Mouse (Mus musculus): ENCODE results near the gene Six3.

Gene Six3

DNA sequence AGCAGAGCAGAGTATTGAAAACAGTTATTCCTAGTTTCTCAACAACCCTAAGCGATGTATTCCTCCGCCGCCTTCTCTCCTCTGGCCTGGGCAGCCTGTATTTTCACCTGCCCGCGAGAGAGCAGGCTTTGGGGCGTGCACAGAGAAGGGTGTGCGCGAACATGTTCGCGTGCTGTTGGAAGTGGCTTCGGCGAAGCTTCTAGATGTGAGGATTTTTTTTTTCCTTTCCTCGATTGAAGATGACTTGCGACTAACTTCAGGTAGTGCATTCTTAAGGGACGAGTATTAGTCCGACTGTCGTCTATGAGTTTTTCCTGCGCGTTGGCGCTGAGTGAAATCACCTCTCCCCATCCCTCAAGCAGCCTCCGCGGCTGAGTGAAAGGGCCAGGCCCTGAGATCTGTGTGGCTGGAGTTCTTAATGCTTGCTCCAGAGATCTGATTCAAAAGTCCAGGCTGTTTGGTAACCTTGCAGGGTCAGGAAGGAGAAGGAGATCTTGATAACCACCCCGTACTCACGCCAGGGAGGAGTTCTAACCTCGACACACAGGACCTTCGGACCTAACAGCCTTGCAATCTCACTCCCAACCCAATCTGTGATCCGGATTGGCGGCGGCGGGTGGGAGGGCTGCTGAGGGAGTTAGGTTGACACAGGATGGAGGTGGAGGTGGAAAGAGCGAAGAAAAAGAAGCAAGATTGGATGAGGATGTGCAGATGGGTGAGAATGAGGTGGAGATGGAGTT, 712 bp upstream of the Six3 start:
- DNase-seq (ENCODE audit: low spot score), result no peak

DNA sequence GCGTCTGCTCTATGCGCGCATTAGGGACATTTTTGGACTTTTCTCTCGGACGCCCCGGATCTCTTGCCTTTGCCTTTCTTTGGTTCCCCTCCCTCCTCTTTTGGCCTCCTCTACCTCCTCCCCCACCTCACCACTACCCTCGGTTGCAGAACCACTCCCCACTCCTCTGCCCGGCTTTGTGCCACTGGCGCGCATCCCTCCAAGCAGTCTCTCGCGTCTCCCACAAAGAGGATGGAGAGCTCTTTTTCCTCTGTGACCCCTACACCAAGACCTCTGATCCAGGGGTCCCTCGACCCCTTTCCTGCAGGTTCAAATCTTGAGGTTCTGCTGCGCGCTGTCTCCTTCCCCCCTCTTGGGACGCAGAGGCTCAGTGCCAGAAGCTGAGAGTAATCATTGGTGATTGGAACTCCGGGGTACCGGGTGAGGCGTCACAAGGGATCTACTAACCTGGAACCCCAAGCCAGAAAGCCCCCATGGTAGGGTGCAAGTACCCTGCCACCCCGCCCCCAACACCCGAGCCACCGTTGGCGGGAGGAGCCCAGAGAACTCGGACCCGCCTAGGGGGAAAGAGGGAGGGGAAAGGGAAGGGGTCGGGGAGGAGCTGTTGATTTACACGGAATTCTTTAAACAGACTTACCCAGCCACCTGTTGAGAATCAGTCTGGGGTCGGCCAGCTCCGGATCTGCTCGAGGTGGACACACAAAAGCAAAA, 758 bp downstream of the Six3 start:
- no peak for DNase-seq (ENCODE audit: low spot score)

DNA sequence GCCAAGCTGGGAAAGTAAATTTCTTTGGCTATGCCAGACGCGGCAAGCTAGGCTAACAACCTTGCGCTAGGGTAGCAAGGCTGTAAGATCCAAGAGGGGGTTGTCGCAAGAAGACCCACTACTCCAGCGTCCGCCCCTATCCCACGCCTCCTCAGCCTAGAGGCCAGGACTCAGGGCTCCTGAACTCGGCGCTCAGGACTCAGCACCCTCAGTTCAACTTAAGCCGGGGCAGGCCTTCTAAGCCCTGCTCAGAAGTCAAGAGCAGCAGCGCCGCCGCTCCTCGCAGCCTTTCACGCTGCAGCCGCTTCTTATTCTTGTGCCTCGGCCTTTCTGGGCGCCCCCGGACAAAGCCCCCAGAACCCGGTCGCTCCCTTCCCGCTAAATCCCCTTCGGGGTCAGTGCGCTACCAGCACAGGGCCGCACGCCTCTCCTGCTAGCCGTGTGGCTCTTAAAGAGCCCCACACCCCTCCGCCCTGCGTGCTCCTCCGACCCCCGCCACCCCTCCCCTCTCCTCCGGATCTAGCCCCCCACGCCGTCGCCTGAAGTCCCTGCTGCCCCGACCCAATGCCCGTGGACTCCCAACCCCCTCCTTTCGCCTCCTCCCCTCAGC, 1.4 kb downstream of the Six3 start:
- no peak for DNase-seq (ENCODE audit: low spot score)

DNA sequence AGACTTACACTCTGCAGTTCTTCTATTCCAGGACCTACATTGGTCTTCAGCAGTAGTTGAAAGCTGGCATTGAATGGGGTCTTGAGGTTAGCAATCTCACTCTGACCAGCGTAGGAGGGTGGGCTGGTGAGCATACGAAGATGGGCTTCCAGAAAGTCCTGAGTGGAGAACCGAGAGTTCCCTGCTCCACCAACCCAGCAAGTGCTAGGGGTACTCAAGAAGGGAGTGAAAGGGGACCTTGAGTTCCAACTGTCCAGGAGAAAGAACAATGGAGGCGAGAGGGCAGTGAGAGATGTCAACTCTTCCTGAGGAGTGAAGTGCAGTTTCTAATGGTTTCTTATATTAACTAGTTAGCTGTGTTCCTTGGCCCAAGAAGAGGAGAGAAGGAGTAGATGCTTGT, 2.2 kb downstream of the Six3 start:
- DNase-seq (ENCODE audit: low spot score), result no peak

DNA sequence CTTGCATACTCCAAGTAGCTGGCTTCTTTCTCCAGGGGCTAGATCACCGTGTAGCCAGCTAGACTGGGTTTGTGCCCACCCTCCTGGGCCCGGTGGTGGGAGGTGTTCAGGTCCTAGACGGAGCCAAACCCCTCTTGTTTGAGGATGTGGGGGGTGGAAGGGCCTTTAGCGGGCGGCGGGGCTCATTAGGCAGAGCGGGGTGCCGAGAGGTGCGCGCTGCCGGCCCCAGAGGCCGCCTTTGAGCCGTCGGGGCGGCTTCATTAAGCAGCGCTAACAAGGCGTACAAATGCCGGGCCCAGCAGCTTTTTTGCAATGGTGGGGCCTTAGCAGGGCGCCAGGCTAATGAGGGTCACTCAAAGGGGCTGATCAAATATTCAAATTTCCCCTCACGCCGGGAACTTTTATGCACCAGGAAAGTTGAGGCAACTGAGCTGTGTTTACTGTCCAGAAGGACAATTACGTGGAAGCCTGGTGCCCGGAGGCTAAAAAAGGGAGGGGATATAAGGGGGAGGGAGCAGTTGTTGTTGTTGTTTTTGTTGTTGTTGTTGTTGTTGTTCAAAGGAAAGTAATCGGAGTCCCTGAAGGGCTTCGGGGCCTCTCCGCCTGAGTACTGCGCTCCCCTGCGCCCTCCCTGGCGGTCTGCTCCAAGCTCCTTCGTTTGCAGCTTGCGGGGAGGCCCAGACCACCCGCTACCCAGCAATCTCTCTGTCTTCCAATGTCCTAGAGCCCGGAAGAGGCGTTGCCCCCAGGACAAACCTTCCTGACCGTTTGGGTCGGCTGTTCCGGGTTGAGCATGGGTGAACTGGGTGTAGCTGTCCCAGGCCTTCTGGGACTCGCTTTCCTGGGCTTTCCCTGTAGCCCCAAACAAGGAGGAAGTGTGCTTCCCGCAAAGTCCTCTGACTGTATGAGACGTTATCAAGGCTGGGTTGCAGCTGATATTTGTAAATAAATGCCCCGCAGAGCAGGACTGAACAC, 3.4 kb downstream of the Six3 start:
- DNase-seq (ENCODE audit: low spot score), result no peak

DNA sequence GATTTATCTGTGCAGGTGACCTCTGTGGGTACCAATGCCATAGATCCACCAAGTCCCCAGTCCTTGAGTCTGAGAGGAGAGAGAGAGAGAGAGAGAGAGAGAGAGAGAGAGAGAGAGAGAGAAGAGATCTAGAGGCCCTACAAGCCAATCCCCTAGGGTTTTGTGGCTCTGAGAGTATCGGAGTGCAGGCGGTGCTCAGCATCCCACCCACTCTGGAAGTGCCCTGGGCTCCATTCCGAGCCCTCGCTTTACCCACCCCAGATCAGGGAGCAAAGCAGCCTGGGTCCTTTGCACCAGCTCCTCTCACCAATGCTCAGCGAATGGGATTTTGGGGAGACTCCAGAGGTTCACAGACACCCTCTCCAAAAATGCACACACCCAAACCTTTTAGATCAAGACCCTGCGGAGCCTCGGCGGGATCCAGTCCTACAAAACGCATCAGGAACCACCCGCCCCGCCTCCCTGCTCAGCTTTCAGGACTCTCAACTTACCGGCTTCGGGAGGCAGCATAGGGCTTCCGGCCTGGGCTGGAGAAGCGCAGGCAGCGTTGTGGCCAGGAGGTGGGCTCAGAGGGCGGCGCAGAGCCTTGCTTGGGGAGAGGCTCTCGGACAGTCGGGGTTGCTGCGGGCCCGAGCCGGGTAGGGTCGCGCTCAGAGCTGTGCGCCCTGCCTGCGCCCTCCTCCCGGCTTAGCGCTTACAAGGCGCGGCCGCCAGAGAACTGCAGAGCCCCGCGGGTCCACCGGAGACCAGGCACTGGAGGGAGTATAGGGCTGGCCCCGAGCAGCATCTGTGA, 4.4 kb downstream of the Six3 start:
- peak; percentile 44 for DNase-seq (ENCODE audit: low spot score)

DNA sequence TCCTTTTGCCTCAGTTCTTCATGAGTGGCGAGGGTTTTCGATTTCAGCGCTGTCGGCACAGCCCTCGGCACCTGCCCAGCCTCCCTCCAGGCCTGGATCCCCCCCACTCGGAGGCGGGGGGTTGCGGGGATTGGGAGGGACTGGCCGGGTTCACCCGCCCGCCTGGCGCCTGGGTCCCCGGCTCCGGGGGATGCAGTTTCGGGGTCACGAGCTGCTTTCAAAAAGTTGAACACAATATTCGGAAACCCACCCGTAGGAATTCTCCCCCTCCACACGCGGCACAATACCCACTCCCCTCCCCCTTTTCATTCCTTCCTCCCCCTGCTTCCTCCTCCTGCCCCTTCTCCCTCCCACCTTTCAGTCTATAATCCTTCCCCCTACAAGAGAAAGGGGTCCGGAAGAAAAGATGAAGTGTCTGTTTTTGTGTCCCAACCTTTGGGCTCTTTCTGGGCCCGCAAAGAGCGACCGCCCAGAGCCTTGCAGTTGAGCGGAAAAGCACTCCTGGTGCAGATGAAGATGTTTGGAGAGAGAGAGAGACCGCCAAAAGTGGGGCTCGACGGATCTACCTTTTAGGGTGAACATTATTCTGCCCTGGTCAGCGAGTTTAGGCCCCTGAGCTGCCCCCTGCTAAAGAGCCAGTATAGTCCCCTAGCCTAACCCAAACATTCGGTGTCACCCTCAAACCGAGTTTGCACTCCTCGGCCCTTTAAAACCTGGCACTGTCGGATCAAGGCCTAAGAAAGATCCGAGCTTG, 5.1 kb downstream of the Six3 start:
- DNase-seq (ENCODE audit: low spot score), result no peak

DNA sequence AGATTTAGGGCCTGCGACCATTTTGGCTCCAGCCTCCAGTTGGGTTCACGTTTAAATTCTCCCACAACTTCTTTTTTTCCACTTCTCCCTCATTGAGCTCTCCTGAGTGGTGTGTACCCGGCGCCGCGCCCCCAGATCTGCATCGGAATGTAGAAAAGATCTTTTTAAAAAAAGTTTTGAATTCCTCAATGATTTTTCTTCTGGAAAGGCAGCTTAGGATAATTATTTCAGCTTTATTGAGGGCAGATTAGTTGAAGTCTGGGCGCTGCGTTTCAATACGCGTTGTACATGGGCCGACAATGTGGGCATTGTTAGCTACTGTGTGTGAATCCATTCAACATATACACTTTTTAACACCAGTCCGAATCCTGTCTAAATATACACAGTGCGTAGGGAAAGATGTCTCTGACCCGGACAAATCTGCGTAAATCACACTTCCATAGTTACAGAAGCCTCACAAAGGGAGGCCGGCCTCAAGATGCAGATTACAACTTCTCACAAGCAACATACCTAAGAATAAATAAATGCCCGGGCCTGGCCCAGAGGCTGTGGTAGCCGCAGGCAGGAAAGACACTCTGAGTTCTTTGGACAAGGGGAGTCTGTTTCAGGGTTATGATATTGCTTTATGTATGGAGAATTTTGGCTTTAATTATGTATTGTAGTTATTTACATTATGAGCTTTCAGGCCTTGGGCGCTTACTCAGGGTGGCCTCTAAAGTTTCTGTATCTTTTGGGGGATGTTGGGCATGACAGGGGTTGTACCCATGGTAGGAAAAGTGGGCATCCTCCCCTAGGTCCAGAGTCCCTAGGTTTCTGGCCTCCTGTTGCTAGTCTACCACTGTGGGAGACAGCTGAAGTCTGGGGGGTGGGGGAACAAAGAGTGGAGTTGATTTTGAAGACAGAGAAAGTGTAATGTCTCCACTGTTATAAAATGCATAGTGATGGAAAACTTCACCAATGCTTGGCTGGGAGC, 6.0 kb downstream of the Six3 start:
- DNase-seq (ENCODE audit: low spot score), result no peak

DNA sequence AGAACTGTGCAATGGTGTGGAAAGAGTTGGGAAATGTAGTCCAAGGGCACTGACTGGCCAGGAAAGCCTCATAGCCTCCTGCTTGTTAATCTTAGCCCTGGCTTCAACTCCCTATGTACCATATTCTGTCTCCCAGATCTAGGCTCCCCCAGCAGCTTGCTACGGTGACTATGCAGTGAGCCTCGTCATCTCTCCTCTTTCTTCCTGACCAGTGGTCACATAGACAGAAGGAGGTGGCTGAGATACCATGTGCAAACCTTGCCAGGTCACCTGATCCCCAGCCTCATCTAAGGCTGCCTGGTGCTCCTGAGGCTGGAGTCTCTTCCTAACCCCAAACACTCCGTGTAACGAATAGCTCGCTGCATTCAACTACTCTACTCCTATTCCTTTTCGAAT, 6.7 kb downstream of the Six3 start:
- DNase-seq (ENCODE audit: low spot score), result peak; percentile 13

DNA sequence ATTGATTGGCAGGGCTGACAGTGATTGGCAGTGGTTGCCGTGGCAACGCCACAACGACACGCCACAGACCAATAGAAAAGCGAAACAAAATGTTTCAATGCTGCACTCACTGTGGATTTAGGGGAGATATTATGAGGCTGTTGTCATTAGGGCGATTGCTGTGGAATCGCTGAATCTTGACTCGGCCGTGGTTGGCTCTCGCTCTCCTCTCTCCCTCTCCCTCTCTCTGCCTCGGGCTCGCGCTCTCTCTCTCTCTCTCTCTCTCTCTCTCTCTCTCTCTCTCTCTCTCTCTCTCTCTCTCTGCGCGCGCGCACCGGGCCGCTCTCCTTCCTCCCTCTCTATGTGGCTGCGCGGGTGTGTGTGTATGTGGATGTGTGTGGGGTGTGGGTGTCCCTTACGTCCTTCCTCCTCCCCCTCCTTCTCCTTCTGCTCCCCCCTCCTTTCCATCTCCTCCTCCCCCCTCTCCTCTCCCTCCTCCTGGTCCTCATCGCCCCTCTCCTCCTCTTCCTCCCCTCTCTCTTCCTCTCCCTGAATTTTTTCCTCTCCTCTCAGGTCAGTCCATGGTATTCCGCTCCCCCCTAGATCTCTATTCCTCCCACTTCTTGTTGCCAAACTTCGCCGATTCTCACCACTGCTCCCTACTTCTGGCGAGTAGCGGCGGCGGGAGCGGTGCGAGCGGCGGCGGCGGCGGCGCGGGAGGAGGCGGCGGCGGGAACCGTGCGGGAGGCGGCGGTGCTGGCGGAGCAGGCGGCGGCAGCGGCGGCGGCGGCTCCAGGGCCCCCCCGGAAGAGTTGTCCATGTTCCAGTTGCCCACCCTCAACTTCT, 7.5 kb downstream of the Six3 start:
- DNase-seq (ENCODE audit: low spot score), result peak; percentile 40

DNA sequence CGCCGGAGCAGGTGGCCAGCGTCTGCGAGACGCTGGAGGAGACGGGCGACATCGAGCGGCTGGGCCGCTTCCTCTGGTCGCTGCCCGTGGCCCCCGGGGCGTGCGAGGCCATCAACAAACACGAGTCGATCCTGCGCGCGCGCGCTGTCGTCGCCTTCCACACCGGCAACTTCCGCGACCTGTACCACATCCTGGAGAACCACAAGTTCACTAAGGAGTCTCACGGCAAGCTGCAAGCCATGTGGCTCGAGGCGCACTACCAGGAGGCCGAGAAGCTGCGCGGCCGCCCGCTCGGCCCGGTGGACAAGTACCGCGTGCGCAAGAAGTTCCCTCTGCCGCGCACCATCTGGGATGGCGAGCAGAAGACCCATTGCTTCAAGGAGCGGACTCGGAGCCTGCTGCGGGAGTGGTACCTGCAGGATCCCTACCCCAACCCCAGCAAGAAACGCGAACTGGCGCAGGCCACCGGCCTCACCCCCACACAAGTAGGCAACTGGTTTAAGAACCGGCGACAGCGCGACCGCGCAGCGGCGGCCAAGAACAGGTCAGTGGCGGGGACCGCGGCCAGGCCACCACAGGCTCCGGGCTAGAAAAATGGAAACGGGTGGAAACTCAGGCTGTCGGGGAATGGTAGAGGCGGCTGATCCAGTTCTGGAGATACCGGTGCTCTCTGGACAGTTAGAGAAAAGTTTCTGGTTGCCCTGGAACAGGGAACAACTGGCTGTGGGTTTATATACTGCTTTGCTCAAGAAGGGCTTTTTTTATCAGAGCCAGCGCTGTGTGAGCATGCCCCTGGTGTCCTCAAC, 8.3 kb downstream of the Six3 start:
- peak; percentile 36 for DNase-seq (ENCODE audit: low spot score)

DNA sequence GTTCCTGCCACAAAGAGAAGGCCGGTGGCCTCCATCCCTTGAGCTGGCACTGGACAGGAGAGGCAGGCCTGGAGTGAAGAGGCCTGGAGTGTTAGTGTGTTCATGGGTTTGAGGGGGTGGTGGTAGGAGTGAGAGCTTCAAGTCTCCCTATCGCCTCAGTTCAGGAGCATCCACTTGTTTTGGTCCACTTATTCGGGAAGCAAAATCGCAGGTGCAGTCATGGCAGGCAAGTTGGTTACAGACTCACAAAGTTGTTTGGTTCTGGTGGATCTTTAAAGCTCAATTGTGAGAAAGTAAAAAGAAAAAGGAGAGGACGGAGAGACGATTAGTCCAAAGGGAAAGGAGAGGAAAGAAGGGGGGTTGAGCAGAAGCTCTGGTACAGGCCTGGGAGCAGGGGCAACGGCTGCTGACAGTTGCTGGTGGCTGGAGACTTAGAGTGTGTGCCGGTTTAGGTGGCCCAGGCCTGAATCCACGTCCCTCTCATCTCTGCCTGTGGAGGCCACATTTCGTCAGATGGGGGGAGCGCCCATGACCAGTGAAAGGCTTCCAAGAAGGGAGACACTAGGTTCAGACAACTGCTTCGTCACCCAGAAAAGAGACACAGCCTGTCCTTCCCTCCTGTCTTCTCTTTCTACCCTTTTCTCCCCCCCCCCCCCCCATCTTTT, 9.2 kb downstream of the Six3 start:
- DNase-seq (ENCODE audit: low spot score), result no peak

DNA sequence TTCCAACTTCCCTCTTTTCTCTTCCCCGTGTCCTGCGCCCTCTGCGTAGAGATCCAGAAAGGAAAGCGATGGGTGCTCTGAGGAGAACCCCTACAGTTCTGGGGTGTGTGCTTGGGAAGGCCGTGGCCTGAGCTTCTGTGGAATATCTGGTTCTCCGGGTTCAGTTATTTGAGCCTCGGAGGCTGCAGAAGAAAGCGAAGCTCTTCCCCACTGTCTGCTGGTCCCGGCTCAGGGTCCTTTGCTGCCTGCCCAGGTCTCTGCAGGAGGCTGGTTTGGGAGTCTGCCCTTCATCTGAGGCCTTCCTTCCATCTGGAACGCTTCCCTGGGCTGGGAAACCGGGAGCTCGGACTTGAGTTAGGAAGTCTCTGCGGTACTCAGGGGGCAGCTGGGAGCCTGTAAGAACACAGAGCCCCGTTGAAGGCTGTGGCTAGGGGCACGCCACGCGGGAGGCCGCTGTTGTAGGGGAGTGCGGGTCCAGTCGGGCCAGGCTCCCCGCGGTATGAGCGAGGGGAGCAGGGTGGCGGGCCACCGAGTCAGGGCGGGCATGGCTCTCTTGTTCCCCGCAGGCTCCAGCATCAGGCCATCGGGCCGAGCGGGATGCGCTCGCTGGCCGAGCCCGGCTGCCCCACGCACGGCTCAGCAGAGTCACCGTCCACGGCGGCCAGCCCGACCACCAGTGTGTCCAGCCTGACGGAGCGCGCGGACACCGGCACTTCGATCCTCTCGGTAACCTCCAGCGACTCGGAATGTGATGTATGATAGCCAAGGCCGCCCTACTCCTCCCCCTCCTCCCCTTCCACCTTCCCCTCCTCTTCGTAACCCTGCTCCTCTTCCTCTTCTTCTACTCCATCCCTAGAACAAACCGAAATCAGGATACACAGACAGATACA, 10.0 kb downstream of the Six3 start:
- no peak for DNase-seq (ENCODE audit: low spot score)

DNA sequence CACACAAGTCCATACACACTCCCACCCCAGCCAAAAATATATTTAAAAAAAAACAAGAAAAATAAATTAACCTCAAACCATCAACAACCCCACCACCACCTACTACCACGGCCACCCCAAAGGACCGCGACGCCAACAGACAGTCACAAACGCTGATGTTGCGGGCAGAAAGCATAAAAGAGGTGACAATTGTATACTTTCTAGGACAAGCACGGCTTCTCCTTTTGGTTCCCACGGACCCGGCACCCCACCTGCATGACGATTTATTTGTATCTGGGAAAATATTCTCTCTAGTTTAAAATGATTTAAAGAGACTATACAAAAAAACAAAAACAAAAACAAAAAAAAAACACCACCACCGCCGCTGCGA, 10.6 kb downstream of the Six3 start:
- DNase-seq (ENCODE audit: low spot score), result no peak

DNA sequence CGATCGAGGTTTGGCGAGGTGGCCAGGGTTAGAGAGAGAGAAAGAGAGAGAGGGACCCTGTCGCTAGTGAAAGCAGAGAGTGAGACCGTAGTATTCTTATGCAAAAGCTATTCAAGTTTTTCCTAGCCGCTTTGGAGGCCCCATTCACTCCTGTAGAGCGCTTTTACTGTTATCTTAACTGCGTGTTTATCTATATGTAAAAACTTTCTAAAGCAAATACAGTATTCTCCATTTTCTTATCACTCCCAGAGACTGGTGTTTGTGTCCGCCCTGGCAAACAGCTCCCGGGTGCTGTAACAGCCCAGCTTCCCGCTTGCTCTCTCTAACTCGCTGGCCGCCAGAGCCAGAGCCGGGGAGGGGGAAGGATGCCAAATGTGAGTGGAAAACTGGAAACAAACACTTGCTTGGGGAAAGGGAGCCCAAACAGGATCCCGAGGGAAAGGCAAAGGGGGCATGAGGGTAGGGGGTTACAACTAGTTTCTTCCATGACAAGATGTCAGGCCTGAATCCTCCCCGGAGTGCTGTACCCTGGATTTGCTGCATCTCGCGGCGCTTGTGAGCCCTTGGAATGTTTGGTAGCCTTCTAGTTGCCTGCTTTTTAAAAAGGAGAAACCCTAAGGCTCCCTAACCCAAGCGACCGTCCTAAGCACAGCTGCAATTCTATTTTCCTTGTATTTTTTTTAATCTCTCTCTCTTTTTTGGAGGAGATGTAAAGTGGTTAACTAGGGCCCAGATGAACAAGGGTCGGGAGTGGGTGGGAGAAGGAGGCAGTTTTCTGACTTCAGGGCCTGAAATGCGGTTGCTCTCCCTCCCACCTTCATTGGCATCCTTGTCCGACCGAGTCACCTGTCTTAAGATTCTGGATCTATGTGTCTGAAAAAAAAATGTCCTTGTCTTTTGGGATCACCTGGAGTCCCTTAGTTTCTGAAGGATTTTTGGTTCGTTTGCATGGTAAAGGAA, 11.9 kb downstream of the Six3 start:
- DNase-seq (ENCODE audit: low spot score), result no peak
